Mouse (Mus musculus) cerebellum, adult (tissue): ENCODE data around the gene Tfap2a.

Source experiments
- ATAC-seq: cut with Nextera tagmentation; 2 replicates; pipeline ENCODE4 v1.9.2; 2017; ENCODE audit warnings: mild to moderate bottlenecking, moderate library complexity, mixed read lengths; ENCODE audit not compliant: insufficient number of reproducible peaks, low FRiP score, low TSS enrichment

Gene Tfap2a

GRCm38 (mm10) chr13:40738196-40738880, at the start of gene Tfap2a:
Gene Tfap2a (minus strand): TSS chr13:40738376.
- no peak for ATAC-seq

GRCm38 (mm10) chr13:40784202-40784771, 46.1 kb upstream of the Tfap2a start:
- no peak; the same call in 1 of the 2 replicates for ATAC-seq

GRCm38 (mm10) chr13:40757995-40758394, 19.8 kb upstream of the Tfap2a start:
- no peak for ATAC-seq

- ATAC-seq: no peak
Measured at GRCm38 (mm10) chr13:40756356-40756755, 18.2 kb upstream of the Tfap2a start.

GRCm38 (mm10) chr13:40754091-40754490, 15.9 kb upstream of the Tfap2a start:
- ATAC-seq: no peak

- ATAC-seq: no peak
Measured at GRCm38 (mm10) chr13:40751889-40752288, 13.7 kb upstream of the Tfap2a start.

- no peak for ATAC-seq
Measured at GRCm38 (mm10) chr13:40749603-40749905, 11.4 kb upstream of the Tfap2a start.

- no peak for ATAC-seq
Measured at GRCm38 (mm10) chr13:40748785-40749602, 10.8 kb upstream of the Tfap2a start.

- ATAC-seq: no peak
Measured at GRCm38 (mm10) chr13:40744111-40744805, 6.1 kb upstream of the Tfap2a start.

- no peak for ATAC-seq
Measured at GRCm38 (mm10) chr13:40743221-40743620, 5.0 kb upstream of the Tfap2a start.

- ATAC-seq: no peak
Measured at GRCm38 (mm10) chr13:40741841-40742550, 3.8 kb upstream of the Tfap2a start.

- no peak for ATAC-seq
Measured at GRCm38 (mm10) chr13:40741436-40741835, 3.3 kb upstream of the Tfap2a start.

GRCm38 (mm10) chr13:40740727-40741360, 2.7 kb upstream of the Tfap2a start:
- no peak for ATAC-seq

GRCm38 (mm10) chr13:40739901-40740300, 1.7 kb upstream of the Tfap2a start:
- no peak for ATAC-seq

GRCm38 (mm10) chr13:40739121-40739650, 1.0 kb upstream of the Tfap2a start:
- no peak for ATAC-seq

GRCm38 (mm10) chr13:40737761-40738160, 415 bp downstream of the Tfap2a start:
- no peak; the same call in 1 of the 2 replicates for ATAC-seq

- ATAC-seq: no peak
Measured at GRCm38 (mm10) chr13:40737099-40737498, 1.1 kb downstream of the Tfap2a start.

GRCm38 (mm10) chr13:40736107-40736780, 1.9 kb downstream of the Tfap2a start:
- no peak for ATAC-seq
